Mouse (Mus musculus) hindbrain, postnatal 0 days (tissue): ENCODE data around the gene Sbf2. TPM values are rescaled to one million over a fixed set of nuclear protein-coding genes. Genes with fewer than 3 reads are reported as not detected.
A peak's percentile ranks its signal among the peaks of the same experiment; 100 is the strongest.
"Not testable (repeated sequence)": the region's sequence is repeated elsewhere in the genome, so short reads cannot be mapped to it uniquely, and the experiment has no call there.

ENCODE experiments used
- ATAC-seq: fragments of 200-750 bp; cut with Nextera tagmentation; 2 replicates; pipeline ENCODE4 v1.8.0; 2017; ENCODE audit warnings: mild to moderate bottlenecking, moderate TSS enrichment, moderate library complexity
- DNase-seq: peaks from one replicate; pipeline ENCODE4 v3.0.0-alpha.2; 2015; ENCODE audit warnings: low spot score
- H3K27ac ChIP-seq: fragments of 300-500 bp; sonication (generic); 2 replicates; pipeline ENCODE4 v1.5.1; 2014; ENCODE audit warnings: mild to moderate bottlenecking
- H3K27me3 ChIP-seq: fragments of 300-500 bp; sonication (generic); 2 replicates; pipeline ENCODE4 v1.6.1; 2014; ENCODE audit warnings: low read length, mixed read lengths; ENCODE audit not compliant: insufficient read depth
- H3K36me3 ChIP-seq: fragments of 300-500 bp; sonication (generic); 2 replicates; pipeline ENCODE4 v1.6.1; 2014; ENCODE audit warnings: low read length, mixed read lengths; ENCODE audit not compliant: insufficient read depth
- H3K4me1 ChIP-seq: fragments of 300-500 bp; sonication (generic); 2 replicates; pipeline ENCODE4 v1.6.1; 2014; ENCODE audit warnings: antibody characterized with exemption, low read length, mixed read lengths; ENCODE audit not compliant: insufficient read depth
- H3K4me2 ChIP-seq: fragments of 300-500 bp; sonication (generic); 2 replicates; pipeline ENCODE4 v1.6.1; 2014; ENCODE audit warnings: low read depth, mild to moderate bottlenecking, low read length, moderate library complexity, mixed read lengths
- H3K4me3 ChIP-seq: fragments of 300-500 bp; sonication (generic); 2 replicates; pipeline ENCODE4 v1.5.1; 2014; ENCODE audit warnings: low read length
- H3K9ac ChIP-seq: fragments of 300-500 bp; sonication (generic); replicated peaks from 2 replicates; pipeline ENCODE4 v1.6.1; 2014; ENCODE audit warnings: mild to moderate bottlenecking, low read length, moderate library complexity, mixed read lengths
- H3K9me3 ChIP-seq: fragments of 300-500 bp; sonication (generic); 2 replicates; pipeline ENCODE4 v1.6.1; 2016; ENCODE audit warnings: low read length, mixed read lengths
- CTCF ChIP-seq: IDR thresholded peaks from 2 replicates; pipeline ENCODE4 v1.5.1; 2016; ENCODE audit warnings: antibody characterized with exemption, control low read depth, low read depth
- WGBS: fragments of 180-500 bp; shearing (Covaris S2); extraction: QIAGEN DNeasy Blood & Tissue Kit; methylation state at CpG from one replicate; pipeline ENCODE4 v1.1.7; 2014; 5-methylcytosine and 5-hydroxymethylcytosine counted together
- polyA plus RNA-seq: library from polyadenylated mRNA; unstranded; fragments of >200 nt; fragmentation: Nextera tagmentation; extraction: Ambion mirVana; gene quantifications from 2 replicates; pipeline ENCODE4 v1.2.1, GENCODE M21; 2015
- total RNA-seq: library from RNA; depleted of rRNA; stranded (reverse); fragments of >200 nt; gene quantifications from 2 replicates; pipeline ENCODE4 v1.2.3, GENCODE M21; 2014

Sbf2 gene
- total and polyA plus RNA-seq, 2 experiments from 2014 or later, result 40.3 to 70.5 TPM

DNA sequence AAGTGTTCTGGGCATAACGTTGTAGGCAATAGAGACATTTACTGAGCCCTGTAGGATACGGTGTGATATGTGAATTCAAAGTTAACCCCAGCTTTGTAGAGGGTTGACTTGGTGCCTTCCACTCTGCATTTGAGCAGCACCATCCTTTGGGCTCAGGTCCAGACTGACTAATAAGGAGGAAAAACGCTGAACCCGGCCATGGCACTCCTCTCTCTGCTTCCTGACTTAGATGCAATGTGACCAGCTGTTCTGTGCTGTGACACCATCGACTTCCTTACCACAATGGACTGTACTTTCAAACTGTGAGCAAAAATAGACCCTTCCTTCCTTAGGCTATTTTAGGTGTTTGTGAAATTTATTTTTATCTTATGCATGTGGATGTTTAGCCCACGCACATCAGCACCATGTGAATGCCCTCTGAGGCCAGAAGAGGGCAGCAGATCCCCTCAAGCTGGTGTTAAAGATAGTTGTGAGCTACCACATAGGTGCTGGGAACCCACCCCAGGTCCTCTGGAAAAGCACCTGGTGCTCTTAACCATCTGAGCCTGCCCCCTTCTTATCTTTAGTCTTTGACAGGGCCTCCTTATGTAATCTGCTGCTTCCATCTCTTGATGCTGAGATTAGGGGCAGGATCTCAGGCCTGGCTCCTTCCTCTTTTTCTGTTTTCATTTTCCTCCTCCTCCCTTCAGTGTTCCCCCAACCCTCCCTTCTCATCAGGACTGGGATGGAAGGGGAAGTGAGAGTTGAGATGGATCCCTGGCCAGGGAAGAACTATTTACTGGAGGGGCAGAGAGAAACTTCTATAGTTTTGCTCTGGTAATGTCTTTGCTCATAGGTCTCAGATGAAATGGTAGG is 34.6 kb upstream of the Sbf2 start:
- Histone ChIP-seq H3K9me3 (0 out of 2 replicates have a peak, but pooled peaks cover 2% of the 10 kb centered on the region), H3K4me3 (no peak overlapping the region), H3K27me3 (no peaks in the 10 kb centered on the region), H3K27ac (no peak overlapping the region), H3K4me1 (no peaks in the 10 kb centered on the region), H3K9ac (no peak overlapping the region), H3K4me2 (no peak overlapping the region), H3K36me3 (no peaks in the 10 kb centered on the region)
- DNase-seq (no peak), ATAC-seq (no peak)
- 73% methylated on average over 6 of the region's 6 CpGs for WGBS
- TF ChIP-seq CTCF, result no peak

DNA sequence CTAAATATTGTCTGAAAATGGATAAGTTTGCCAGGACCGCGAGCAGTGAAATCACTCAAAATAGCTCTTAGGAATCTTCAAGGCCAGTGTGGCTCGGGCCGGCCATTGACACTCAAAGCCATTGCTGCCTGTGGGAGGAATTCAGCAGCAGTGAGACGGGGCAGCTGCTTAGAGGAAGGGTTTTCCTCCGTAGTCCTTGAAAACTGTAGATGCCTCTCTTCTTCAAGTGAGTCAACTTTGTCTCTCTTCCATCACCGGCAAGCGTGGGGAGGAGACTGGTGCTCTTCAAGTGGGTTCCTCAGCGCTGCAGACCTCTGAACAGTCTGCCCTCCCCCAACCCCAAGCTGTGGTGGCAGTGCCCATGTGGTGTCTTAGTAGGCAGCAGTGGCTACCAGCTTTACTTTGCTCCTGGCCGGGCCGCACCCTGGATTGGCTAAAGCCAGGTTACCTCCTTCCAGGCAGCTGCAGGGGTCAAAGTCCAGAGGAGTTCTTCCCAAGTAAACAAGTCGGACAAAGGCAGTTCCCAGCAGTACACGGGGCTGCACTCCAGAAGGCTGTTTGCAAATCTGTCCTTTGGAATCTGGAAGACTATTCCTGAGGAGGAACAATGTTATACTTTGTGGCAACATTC is 33.8 kb upstream of the Sbf2 start:
- Histone ChIP-seq H3K4me1 (no peaks in the 10 kb centered on the region), H3K4me2 (no peak overlapping the region), H3K9me3 (0 out of 2 replicates have a peak, but pooled peaks cover 2% of the 10 kb centered on the region), H3K36me3 (no peaks in the 10 kb centered on the region), H3K9ac (no peak overlapping the region), H3K4me3 (no peak overlapping the region), H3K27ac (no peak overlapping the region), H3K27me3 (no peaks in the 10 kb centered on the region)
- DNase-seq (no peak), ATAC-seq (no peak)
- 81% methylated on average over 13 of the region's 13 CpGs for WGBS
- TF ChIP-seq CTCF, result no peak

DNA sequence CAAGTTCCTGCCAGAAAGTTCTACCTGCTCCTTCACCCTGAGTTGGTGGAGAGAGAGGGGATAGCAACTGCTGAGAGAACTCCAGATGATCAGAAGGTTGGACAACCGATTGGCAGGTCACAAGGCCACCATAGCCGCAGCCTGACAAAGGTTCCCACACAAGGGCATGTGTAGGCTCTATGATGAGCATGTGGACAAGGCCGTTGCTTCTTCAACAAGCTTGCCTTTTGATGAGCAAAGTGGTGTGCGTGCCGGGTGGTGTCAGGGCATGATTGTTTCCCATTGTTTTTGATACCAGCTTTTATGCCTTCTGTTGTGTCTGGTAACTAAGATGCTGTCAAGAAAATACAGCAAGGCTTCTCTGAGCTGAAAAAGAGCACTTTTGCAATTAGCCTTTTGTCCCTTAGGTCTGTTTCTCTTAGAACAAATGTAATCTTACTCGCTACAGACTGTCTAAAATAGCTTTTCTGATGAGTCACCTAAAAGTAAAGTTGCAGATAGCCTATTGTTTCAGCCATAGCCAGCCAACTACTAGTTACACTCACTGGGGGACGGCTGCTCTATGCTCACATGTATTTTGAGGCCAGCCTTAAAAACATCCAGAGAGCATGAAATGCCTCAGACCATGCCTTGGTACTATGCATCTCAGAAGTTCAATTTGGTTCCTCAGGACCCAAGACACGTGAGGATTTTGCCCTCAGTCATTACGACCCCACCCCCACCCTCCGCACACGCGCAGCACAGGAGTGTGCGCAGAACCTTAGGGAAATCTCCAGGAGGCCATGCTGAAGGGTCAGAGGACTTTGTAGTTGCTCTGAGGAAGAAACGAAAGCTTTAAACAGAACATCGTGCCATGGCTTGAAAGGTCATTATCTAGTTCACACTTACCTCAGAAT is 33.1 kb upstream of the Sbf2 start:
- Histone ChIP-seq H3K27me3 (no peaks in the 10 kb centered on the region), H3K36me3 (no peaks in the 10 kb centered on the region), H3K4me2 (no peak overlapping the region), H3K4me3 (no peak overlapping the region), H3K9me3 (0 out of 2 replicates have a peak, but pooled peaks cover 2% of the 10 kb centered on the region), H3K4me1 (no peaks in the 10 kb centered on the region), H3K9ac (no peak overlapping the region), H3K27ac (no peak overlapping the region)
- ATAC-seq, result no peak
- TF ChIP-seq CTCF, result no peak
- WGBS, result 80% methylated on average over 15 of the region's 15 CpGs
- DNase-seq, result no peak

DNA sequence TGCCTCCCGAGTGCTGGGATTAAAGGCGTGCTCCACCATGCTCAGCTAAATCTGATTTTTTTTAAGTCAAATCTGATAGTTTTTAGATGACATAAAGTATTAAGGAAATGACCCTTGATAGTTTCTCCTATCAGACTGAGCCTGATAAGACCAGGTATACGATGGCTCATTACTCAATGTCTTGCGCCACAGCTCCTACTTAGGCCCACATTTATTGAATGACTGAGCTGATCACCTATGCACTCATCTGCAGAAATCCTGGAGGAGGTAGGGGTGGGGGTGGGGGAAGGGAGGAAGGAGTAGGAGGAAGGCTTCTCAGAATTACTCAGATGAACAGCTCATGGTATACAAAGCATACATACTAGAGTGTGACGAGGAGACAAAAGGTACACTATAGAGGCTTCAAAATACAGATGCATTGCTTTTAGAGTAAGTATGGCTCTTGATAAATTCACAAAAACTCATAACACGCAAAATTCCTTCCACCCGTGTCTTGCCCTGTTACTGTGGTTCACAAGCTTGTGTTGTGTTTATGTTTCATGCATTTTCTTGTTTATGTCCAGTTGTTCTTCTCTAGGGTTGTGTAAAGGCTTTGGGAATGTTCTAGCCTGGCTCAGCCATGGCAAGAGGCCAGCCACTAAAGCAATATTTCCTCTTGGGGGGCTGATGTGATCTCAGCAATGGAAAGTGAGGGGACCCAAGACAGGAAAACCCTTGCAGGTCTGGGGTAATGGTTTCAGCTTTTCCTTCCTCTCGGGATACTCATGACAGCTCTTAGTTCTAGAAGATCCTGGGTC is 32.1 kb upstream of the Sbf2 start:
- DNase-seq (no peak), ATAC-seq (no peak)
- H3K9me3 ChIP-seq, result 0 out of 2 replicates have a peak, but pooled peaks cover 2% of the 10 kb centered on the region
- no peak overlapping the region for H3K27ac ChIP-seq
- H3K27me3 ChIP-seq, result no peaks in the 10 kb centered on the region
- no peak for TF ChIP-seq CTCF
- H3K9ac ChIP-seq, result no peak overlapping the region
- H3K4me2 ChIP-seq, result no peak overlapping the region
- no peaks in the 10 kb centered on the region for H3K4me1 ChIP-seq
- H3K4me3 ChIP-seq, result no peak overlapping the region
- no peaks in the 10 kb centered on the region for H3K36me3 ChIP-seq
- WGBS, result 89% methylated on average over 8 of the region's 8 CpGs

DNA sequence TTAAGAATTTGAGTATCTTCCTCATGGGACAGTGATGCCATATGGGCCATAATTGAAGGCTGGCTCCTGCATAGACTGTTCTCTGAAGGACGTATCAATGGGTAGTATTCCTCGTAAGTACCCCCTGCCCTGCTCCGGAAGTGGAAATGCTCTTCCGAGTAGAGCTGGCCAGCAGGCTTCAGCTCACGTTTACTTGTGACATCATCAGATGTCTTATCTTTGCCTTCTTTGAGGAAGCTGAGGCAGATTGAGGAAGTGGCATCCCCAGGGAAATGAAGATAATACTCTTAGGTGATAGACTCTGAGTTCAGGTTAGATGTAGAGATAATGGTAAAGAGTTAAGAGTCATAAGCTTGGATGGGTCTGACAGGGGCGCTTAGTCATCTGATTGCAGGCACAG is 31.1 kb upstream of the Sbf2 start:
- no peak for TF ChIP-seq CTCF
- no peaks in the 10 kb centered on the region for H3K27me3 ChIP-seq
- H3K36me3 ChIP-seq, result no peaks in the 10 kb centered on the region
- ATAC-seq (no peak), DNase-seq (no peak)
- H3K27ac ChIP-seq, result no peak overlapping the region
- WGBS, result 85% methylated on average over 6 of the region's 6 CpGs
- H3K9me3 ChIP-seq, result 0 out of 2 replicates have a peak, but pooled peaks cover 2% of the 10 kb centered on the region
- H3K4me2 ChIP-seq, result no peak overlapping the region
- H3K9ac ChIP-seq, result no peak overlapping the region
- H3K4me1 ChIP-seq, result no peaks in the 10 kb centered on the region
- H3K4me3 ChIP-seq, result no peak overlapping the region

DNA sequence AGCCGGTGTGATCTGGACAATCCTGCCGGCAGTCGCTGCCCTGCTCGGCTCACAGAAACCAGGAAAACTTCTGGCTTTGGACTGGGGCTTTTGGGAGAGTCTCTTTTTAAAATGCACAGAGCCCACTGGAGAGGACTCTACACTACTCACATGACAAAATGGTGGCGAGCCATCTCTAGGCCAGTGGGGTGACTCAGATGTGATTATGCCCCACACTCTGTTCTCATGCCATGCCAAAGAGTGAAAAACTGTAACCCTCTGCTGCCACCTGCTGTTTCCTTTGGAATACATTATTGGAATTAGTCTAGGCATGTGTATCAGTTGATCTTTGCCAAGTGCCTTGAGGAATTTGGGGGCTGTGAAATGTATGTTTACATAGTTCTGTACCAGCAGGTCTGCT is 30.6 kb upstream of the Sbf2 start:
- no peaks in the 10 kb centered on the region for H3K36me3 ChIP-seq
- no peak overlapping the region for H3K4me3 ChIP-seq
- TF ChIP-seq CTCF, result peak; percentile 80
- H3K27ac ChIP-seq, result no peak overlapping the region
- H3K27me3 ChIP-seq, result no peaks in the 10 kb centered on the region
- peak; percentile 88 for DNase-seq
- peak; percentile 82 for ATAC-seq
- no peak overlapping the region for H3K9ac ChIP-seq
- 70% methylated on average over 5 of the region's 5 CpGs for WGBS
- no peaks in the 10 kb centered on the region for H3K4me1 ChIP-seq
- H3K4me2 ChIP-seq, result no peak overlapping the region
- H3K9me3 ChIP-seq, result 0 out of 2 replicates have a peak, but pooled peaks cover 2% of the 10 kb centered on the region

DNA sequence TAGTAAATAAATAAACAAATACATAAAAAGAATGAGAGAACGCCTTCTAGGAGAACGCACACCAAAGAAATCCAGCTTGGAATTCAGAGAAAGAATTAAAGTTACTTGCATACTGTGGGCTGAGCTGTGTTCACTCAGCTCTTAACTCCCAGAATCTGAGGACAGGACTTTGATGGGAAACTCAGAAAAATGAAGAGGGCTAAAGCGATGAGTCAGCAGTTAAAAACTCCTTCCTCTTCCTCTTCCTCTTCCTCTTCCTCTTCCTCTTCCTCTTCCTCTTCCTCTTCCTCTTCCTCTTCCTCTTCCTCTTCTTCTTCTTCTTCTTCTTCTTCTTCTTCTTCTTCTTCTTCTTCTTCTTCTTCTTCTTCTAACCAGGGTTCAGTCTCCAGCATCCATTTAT is 25.2 kb upstream of the Sbf2 start:
- 99% methylated on average over 3 of the region's 3 CpGs for WGBS
- ATAC-seq, H3K4me1 ChIP-seq: not testable (repeated sequence)

More for the DNA sequence above, 25.2 kb upstream of the Sbf2 start:
- H3K9me3 ChIP-seq, H3K4me3 ChIP-seq, H3K4me2 ChIP-seq, H3K27ac ChIP-seq, DNase-seq, H3K27me3 ChIP-seq, H3K36me3 ChIP-seq, H3K9ac ChIP-seq: not testable (repeated sequence)
